Mouse (Mus musculus) spleen, adult 2 months (tissue): ENCODE data around the gene Wdr70.

Experiments used
- CTCF ChIP-seq: fragments of 200-500 bp; IDR thresholded peaks from 2 replicates; pipeline ENCODE4 v1.5.1; 2011; ENCODE audit warnings: mild to moderate bottlenecking, inconsistent platforms; ENCODE audit not compliant: insufficient read depth, insufficient read length, insufficient replicate concordance; ENCODE audit errors: extremely low read depth
- POLR2A ChIP-seq: fragments of 200-500 bp; IDR thresholded peaks from 2 replicates; pipeline ENCODE4 v1.6.1; 2011; ENCODE audit warnings: low read depth, low read length, inconsistent platforms

DNA sequence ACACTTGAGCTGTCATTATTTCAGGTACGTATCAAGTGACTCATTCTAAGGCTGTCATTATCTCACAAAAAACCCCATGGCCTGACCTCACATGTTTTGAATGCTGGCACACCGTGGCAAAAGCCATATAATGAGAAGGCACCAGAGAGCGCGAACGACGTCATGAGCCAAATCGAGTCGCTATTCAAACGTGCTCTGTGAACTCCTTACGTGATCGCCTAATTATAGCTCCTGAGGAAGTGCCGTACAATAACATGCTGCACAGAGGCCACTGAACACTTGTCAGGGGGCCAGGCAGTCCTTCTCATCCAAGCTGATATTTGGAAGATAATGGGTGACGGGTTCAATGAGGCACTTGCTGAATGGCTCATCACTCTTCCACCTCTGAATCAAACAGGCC lies 241.6 kb downstream of the Wdr70 start:
- TF ChIP-seq CTCF (no peak), POLR2A (no peak)
